Mouse (Mus musculus): Measurements from ENCODE around the gene Uba7. TPM values are rescaled to one million over a fixed set of nuclear protein-coding genes. Genes with fewer than 3 reads are reported as not detected.

Uba7 gene
- polyA plus RNA-seq, 1 experiment, result 0.52 TPM

GRCm38 (mm10) chr9:107964681-107965080 is 10.6 kb upstream of the Uba7 start:
- H3K27me3 ChIP-seq (ENCODE audit: control insufficient read depth, insufficient read depth, low read length, poor library complexity, severe bottlenecking), result no peaks in the 10 kb centered on the region
- no peaks in the 10 kb centered on the region for H3K9me3 ChIP-seq (replicated peaks; ENCODE audit: control insufficient read depth, insufficient read depth, low read length, poor library complexity, severe bottlenecking)
- H3K9ac ChIP-seq (ENCODE audit: low read depth, poor library complexity, severe bottlenecking), result no peak overlapping the region
- H3K4me3 ChIP-seq (ENCODE audit: low read depth, low read length), result no peak overlapping the region
- H3K27ac ChIP-seq (ENCODE audit: insufficient read depth, low read length), result no peak overlapping the region
- H3K4me1 ChIP-seq (ENCODE audit: control insufficient read depth, insufficient read depth, low read length), result peaks cover 5% of the 10 kb centered on the region
- no peak for TF ChIP-seq EP300 (IDR thresholded peaks at IDR 0.05; ENCODE audit: insufficient read depth, low read depth, low read length)
- H3K36me3 ChIP-seq (ENCODE audit: control insufficient read depth, insufficient read depth, low read length, poor library complexity, severe bottlenecking), result no peaks in the 10 kb centered on the region

GRCm38 (mm10) chr9:107966676-107967075 is 8.6 kb upstream of the Uba7 start:
- H3K36me3 ChIP-seq (ENCODE audit: control insufficient read depth, insufficient read depth, low read length, poor library complexity, severe bottlenecking), result no peaks in the 10 kb centered on the region

GRCm38 (mm10) chr9:107967437-107967836 is 7.9 kb upstream of the Uba7 start:
- Histone ChIP-seq H3K27ac (ENCODE audit: insufficient read depth, low read length) (no peak overlapping the region), H3K27me3 (ENCODE audit: control insufficient read depth, insufficient read depth, low read length, poor library complexity, severe bottlenecking) (no peaks in the 10 kb centered on the region), H3K4me1 (ENCODE audit: control insufficient read depth, insufficient read depth, low read length) (peaks cover under 1% of the 10 kb centered on the region), H3K4me3 (ENCODE audit: low read depth, low read length) (no peak overlapping the region), H3K36me3 (ENCODE audit: control insufficient read depth, insufficient read depth, low read length, poor library complexity, severe bottlenecking) (no peaks in the 10 kb centered on the region), H3K9me3 (replicated peaks; ENCODE audit: control insufficient read depth, insufficient read depth, low read length, poor library complexity, severe bottlenecking) (no peaks in the 10 kb centered on the region), H3K9ac (ENCODE audit: low read depth, poor library complexity, severe bottlenecking) (no peak overlapping the region)
- no peak for TF ChIP-seq POLR2A (IDR thresholded peaks at IDR 0.05; ENCODE audit: insufficient read depth, low read length)
- TF ChIP-seq CTCF (IDR thresholded peaks at IDR 0.05; ENCODE audit: low read depth, low read length), result no peak

More at GRCm38 (mm10) chr9:107966676-107967075, 8.6 kb upstream of the Uba7 start:
- peaks cover 5% of the 10 kb centered on the region for H3K4me1 ChIP-seq (ENCODE audit: control insufficient read depth, insufficient read depth, low read length)
- H3K9me3 ChIP-seq (replicated peaks; ENCODE audit: control insufficient read depth, insufficient read depth, low read length, poor library complexity, severe bottlenecking), result no peaks in the 10 kb centered on the region
- TF ChIP-seq CTCF (IDR thresholded peaks at IDR 0.05; ENCODE audit: low read depth, low read length), result no peak
- no peak for TF ChIP-seq POLR2A (IDR thresholded peaks at IDR 0.05; ENCODE audit: insufficient read depth, low read length)
- TF ChIP-seq EP300 (IDR thresholded peaks at IDR 0.05; ENCODE audit: insufficient read depth, low read depth, low read length), result no peak
- no peak overlapping the region for H3K27ac ChIP-seq (ENCODE audit: insufficient read depth, low read length)
- H3K4me3 ChIP-seq (ENCODE audit: low read depth, low read length), result no peak overlapping the region
- no peaks in the 10 kb centered on the region for H3K27me3 ChIP-seq (ENCODE audit: control insufficient read depth, insufficient read depth, low read length, poor library complexity, severe bottlenecking)
- H3K9ac ChIP-seq (ENCODE audit: low read depth, poor library complexity, severe bottlenecking), result no peak overlapping the region

- H3K36me3 ChIP-seq (ENCODE audit: control insufficient read depth, insufficient read depth, low read length, poor library complexity, severe bottlenecking), result no peaks in the 10 kb centered on the region
- no peak overlapping the region for H3K27ac ChIP-seq (ENCODE audit: insufficient read depth, low read length)
- no peaks in the 10 kb centered on the region for H3K27me3 ChIP-seq (ENCODE audit: control insufficient read depth, insufficient read depth, low read length, poor library complexity, severe bottlenecking)
These were observed 6.8 kb upstream of the Uba7 start for GRCm38 (mm10) chr9:107968531-107968930.

GRCm38 (mm10) chr9:107970311-107970710 is 5.0 kb upstream of the Uba7 start:
- Histone ChIP-seq H3K9ac (ENCODE audit: low read depth, poor library complexity, severe bottlenecking) (no peak overlapping the region), H3K4me3 (ENCODE audit: low read depth, low read length) (no peak overlapping the region), H3K9me3 (replicated peaks; ENCODE audit: control insufficient read depth, insufficient read depth, low read length, poor library complexity, severe bottlenecking) (no peaks in the 10 kb centered on the region), H3K27ac (ENCODE audit: insufficient read depth, low read length) (no peak overlapping the region), H3K4me1 (ENCODE audit: control insufficient read depth, insufficient read depth, low read length) (no peaks in the 10 kb centered on the region), H3K27me3 (ENCODE audit: control insufficient read depth, insufficient read depth, low read length, poor library complexity, severe bottlenecking) (no peaks in the 10 kb centered on the region), H3K36me3 (ENCODE audit: control insufficient read depth, insufficient read depth, low read length, poor library complexity, severe bottlenecking) (no peaks in the 10 kb centered on the region)
- TF ChIP-seq CTCF (IDR thresholded peaks at IDR 0.05; ENCODE audit: low read depth, low read length), result no peak
- no peak for TF ChIP-seq POLR2A (IDR thresholded peaks at IDR 0.05; ENCODE audit: insufficient read depth, low read length)
- TF ChIP-seq EP300 (IDR thresholded peaks at IDR 0.05; ENCODE audit: insufficient read depth, low read depth, low read length), result no peak

More at GRCm38 (mm10) chr9:107968531-107968930, 6.8 kb upstream of the Uba7 start:
- H3K4me1 ChIP-seq (ENCODE audit: control insufficient read depth, insufficient read depth, low read length), result no peaks in the 10 kb centered on the region
- H3K9me3 ChIP-seq (replicated peaks; ENCODE audit: control insufficient read depth, insufficient read depth, low read length, poor library complexity, severe bottlenecking), result no peaks in the 10 kb centered on the region
- no peak for TF ChIP-seq POLR2A (IDR thresholded peaks at IDR 0.05; ENCODE audit: insufficient read depth, low read length)
- no peak for TF ChIP-seq CTCF (IDR thresholded peaks at IDR 0.05; ENCODE audit: low read depth, low read length)
- no peak for TF ChIP-seq EP300 (IDR thresholded peaks at IDR 0.05; ENCODE audit: insufficient read depth, low read depth, low read length)
- no peak overlapping the region for H3K4me3 ChIP-seq (ENCODE audit: low read depth, low read length)
- H3K9ac ChIP-seq (ENCODE audit: low read depth, poor library complexity, severe bottlenecking), result no peak overlapping the region

GRCm38 (mm10) chr9:107971690-107972541 is 3.4 kb upstream of the Uba7 start:
- Histone ChIP-seq H3K27me3 (ENCODE audit: control insufficient read depth, insufficient read depth, low read length, poor library complexity, severe bottlenecking) (no peaks in the 10 kb centered on the region), H3K36me3 (ENCODE audit: control insufficient read depth, insufficient read depth, low read length, poor library complexity, severe bottlenecking) (no peaks in the 10 kb centered on the region), H3K4me1 (ENCODE audit: control insufficient read depth, insufficient read depth, low read length) (no peaks in the 10 kb centered on the region), H3K27ac (ENCODE audit: insufficient read depth, low read length) (no peak overlapping the region), H3K9me3 (replicated peaks; ENCODE audit: control insufficient read depth, insufficient read depth, low read length, poor library complexity, severe bottlenecking) (no peaks in the 10 kb centered on the region), H3K4me3 (ENCODE audit: low read depth, low read length) (no peak overlapping the region), H3K9ac (ENCODE audit: low read depth, poor library complexity, severe bottlenecking) (no peak overlapping the region)
- TF ChIP-seq CTCF (IDR thresholded peaks at IDR 0.05; ENCODE audit: low read depth, low read length), result no peak
- no peak for TF ChIP-seq EP300 (IDR thresholded peaks at IDR 0.05; ENCODE audit: insufficient read depth, low read depth, low read length)
